Mouse (Mus musculus) left cerebral cortex, adult 8-10 months (tissue): ENCODE data around the gene Tssk3. TPM values are rescaled to one million over a fixed set of nuclear protein-coding genes. Genes with fewer than 3 reads are reported as not detected.
"Not testable (repeated sequence)": the region's sequence is repeated elsewhere in the genome, so short reads cannot be mapped to it uniquely, and the experiment has no call there.

Experiments
- DNase-seq, 2 experiments: peaks; one replicate each; pipeline ENCODE4 v3.0.0; 2022; ENCODE audit warnings: low spot score in 2 of 2
- total RNA-seq, 4 experiments: library from RNA; stranded (reverse); gene quantifications; 2 replicates each; pipeline ENCODE4 v1.2.4; 2022

Tssk3 gene
- under 1 TPM; 0.38 to 0.60 (median 0.46) TPM for total RNA-seq

- peak in 1 of 2 experiments; percentile 48 for DNase-seq
These were observed at the start of gene Tssk3, which contains the start of gene Fam229a for GRCm38 (mm10) chr4:129490972-129491880. Gene Tssk3, minus strand, starts transcription at chr4:129491022. Gene Fam229a, plus strand, starts transcription at chr4:129491190.

- DNase-seq, result no peak
These were observed 49.2 kb upstream of the Tssk3 start for GRCm38 (mm10) chr4:129540012-129540411.

- DNase-seq, result not testable (repeated sequence)
These were observed 38.1 kb upstream of the Tssk3 start for GRCm38 (mm10) chr4:129528901-129529300.

GRCm38 (mm10) chr4:129525889-129526288, 35.1 kb upstream of the Tssk3 start:
- no peak for DNase-seq

- DNase-seq, result no peak
These were observed 34.5 kb upstream of the Tssk3 start for GRCm38 (mm10) chr4:129525338-129525737.

GRCm38 (mm10) chr4:129518519-129518918, 27.7 kb upstream of the Tssk3 start:
- DNase-seq, result no peak

GRCm38 (mm10) chr4:129516925-129517324, 26.1 kb upstream of the Tssk3 start:
- no peak for DNase-seq

GRCm38 (mm10) chr4:129514300-129514898, 23.6 kb upstream of the Tssk3 start:
- no peak for DNase-seq

GRCm38 (mm10) chr4:129513891-129514290, 23.1 kb upstream of the Tssk3 start:
- no peak for DNase-seq

- DNase-seq, result peak in 1 of 2 experiments; percentile 65
These were observed 22.4 kb upstream of the Tssk3 start, which contains the start of gene Marcksl1 for GRCm38 (mm10) chr4:129513086-129513767. Gene Marcksl1, plus strand, starts transcription at chr4:129513581.

GRCm38 (mm10) chr4:129511413-129512096, 20.7 kb upstream of the Tssk3 start:
- no peak for DNase-seq

GRCm38 (mm10) chr4:129510723-129511412, 20.0 kb upstream of the Tssk3 start:
- DNase-seq, result no peak

- no peak for DNase-seq
These were observed 18.8 kb upstream of the Tssk3 start for GRCm38 (mm10) chr4:129509650-129510049.

- no peak for DNase-seq
These were observed 18.2 kb upstream of the Tssk3 start for GRCm38 (mm10) chr4:129508834-129509600.

- DNase-seq, result no peak
These were observed 17.4 kb upstream of the Tssk3 start for GRCm38 (mm10) chr4:129508237-129508515.

GRCm38 (mm10) chr4:129507434-129508236, 16.8 kb upstream of the Tssk3 start:
- DNase-seq, result no peak

GRCm38 (mm10) chr4:129505511-129505910, 14.7 kb upstream of the Tssk3 start:
- no peak for DNase-seq

GRCm38 (mm10) chr4:129502901-129503444, 12.2 kb upstream of the Tssk3 start:
- no peak for DNase-seq

GRCm38 (mm10) chr4:129502327-129502888, 11.6 kb upstream of the Tssk3 start:
- no peak for DNase-seq
